Mouse (Mus musculus) liver, adult 2 months (tissue): ENCODE measurements around the gene Nlgn2.

Experiments used
- CTCF ChIP-seq: fragments of 200-500 bp; IDR thresholded peaks from 2 replicates; pipeline ENCODE4 v1.5.1; 2011; ENCODE audit warnings: low read depth, low read length, control low read depth
- POLR2A ChIP-seq: fragments of 200-500 bp; IDR thresholded peaks from 2 replicates; pipeline ENCODE4 v1.6.1; 2011; ENCODE audit warnings: low read length, control low read depth; ENCODE audit not compliant: insufficient read depth; ENCODE audit errors: extremely low read depth

- TF ChIP-seq CTCF: no peak
- TF ChIP-seq POLR2A: no peak
Measured at GRCm38 (mm10) chr11:69801379-69801977, 36.1 kb downstream of the Nlgn2 start, which contains the start of gene Fgf11.
